Mouse (Mus musculus) cerebellum, postnatal 25 days (tissue): ENCODE data around the gene Fam111a.

Experiments used
- DNase-seq, 2 experiments: peaks; one replicate each; pipeline ENCODE4 v3.0.0; 2021; ENCODE audit warnings: mixed read lengths in 2 of 2

The Fam111a gene

GRCm38 (mm10) chr19:12567011-12567410 is 21.5 kb downstream of the Fam111a start:
- DNase-seq = no peak

GRCm38 (mm10) chr19:12570866-12571265 is 25.3 kb downstream of the Fam111a start:
- DNase-seq = no peak

DNA sequence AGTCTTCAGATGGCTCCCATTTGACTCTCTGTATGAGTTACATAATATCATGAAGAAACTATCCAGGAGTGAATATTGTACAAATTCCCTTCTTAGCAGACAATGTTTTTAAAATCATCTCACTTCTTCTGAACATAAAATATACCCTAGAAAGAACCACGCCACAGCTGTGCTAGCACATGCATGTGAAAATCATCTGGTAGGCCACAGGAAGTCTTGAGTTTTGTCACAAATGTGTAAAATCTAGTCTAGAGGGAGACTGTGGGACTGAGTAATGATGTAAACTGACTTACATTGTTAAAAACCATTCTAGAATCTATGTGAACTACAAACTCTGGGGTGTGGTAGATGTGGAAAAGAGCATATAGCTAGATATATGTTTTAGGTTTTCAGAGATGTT is 26.1 kb downstream of the Fam111a start:
- DNase-seq = no peak

GRCm38 (mm10) chr19:12572614-12573265 is 27.2 kb downstream of the Fam111a start:
- no peak for DNase-seq

DNA sequence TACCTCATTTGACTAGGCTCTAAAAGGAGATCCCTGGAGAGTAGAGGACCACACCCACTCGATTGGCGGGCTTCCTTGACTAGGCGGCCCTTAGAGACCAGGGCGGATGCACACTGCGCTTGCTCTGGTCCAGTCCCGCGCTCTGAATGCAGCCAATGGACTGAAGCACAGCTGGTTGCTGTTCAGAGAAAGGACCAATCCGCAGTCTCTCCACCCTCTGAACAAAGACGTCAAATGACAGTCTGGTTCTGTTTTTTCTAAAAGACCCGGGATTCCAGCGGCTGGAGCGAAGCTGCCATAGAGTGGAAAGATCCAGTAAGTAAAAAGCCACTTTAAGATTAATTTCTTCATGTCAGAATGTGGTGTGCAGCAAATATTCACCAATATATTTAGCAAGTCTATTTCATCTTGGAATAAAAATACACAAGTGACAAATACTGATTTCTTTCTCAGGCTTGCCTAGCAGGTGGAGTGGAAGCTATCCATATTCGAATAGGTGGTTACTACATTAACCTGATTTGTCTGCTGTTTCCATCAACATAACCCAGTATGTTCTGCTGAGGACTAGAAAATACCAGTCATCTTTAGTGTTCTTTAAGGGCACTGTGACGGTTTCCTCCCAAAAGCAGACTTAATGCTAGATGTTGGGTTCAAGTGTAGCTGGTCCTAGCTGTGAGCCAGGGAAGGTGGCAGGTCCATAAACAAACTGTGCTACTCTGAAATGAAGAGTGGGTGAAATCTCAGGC is 27.9 kb downstream of the Fam111a start:
- DNase-seq = peak; percentile 23 to 46

DNA sequence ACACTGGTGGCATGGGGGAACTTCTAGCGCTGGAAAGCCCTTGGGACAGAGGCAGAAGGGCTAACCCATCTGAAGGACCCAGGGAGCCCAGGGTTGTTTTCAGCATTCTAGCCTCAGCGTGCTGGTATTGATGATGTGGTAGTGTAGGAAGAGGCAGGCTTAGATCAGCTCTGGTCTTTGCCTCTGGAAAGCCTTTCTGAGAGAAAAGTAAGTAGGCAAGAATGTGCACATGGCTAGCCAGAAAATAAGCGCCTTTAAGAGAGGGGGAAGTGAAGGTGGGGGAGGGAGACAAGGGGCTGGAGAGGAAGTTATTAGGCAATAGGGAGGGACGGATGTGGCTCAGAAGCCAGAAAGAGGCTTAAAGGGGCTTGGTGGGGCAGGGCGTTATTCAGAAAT is 28.5 kb downstream of the Fam111a start:
- DNase-seq = no peak

GRCm38 (mm10) chr19:12575107-12575506 is 29.6 kb downstream of the Fam111a start:
- DNase-seq = no peak

- no peak for DNase-seq
These were observed 30.0 kb downstream of the Fam111a start for GRCm38 (mm10) chr19:12575514-12575913.

DNA sequence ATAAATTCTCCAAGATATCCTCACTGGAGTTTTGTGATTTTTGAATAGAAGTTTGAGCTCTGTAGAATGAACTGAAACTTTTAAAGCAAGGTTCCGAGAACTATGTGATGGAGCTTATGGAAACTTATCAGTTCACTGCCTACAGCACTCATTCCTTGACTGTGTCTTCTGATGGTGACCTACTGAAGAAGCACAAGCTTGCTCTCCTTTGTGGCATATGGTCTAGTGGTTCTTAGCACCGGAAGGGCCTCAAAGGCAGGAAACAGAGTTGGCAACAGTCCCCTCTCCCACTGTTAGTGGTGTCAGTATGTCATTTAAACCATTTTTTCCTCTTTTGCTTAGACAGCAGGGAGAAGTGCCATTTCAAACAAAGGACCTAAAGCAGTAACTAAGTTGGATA is 31.1 kb downstream of the Fam111a start:
- DNase-seq = no peak

GRCm38 (mm10) chr19:12585310-12585709 is 39.8 kb downstream of the Fam111a start:
- DNase-seq = no peak

DNA sequence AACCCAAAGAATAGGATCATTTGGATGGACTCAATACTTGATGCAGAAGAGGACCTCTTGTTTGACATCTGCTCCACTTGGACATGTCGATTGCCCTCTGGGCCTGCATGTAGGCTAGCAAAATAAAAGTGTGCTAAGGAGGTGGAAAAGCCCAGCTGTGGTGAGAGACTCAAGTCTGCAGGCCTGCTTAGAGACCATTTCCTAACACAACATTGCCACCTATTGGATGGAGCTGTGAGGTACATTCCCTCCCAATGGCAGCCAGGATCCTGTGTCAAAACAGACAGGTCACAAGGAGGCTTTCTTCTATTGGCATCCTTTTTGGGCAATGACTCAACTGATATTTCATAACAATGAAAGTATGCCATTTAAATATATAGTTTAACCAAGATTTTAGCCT is 46.4 kb downstream of the Fam111a start:
- DNase-seq = peak; percentile 61 to 76

DNA sequence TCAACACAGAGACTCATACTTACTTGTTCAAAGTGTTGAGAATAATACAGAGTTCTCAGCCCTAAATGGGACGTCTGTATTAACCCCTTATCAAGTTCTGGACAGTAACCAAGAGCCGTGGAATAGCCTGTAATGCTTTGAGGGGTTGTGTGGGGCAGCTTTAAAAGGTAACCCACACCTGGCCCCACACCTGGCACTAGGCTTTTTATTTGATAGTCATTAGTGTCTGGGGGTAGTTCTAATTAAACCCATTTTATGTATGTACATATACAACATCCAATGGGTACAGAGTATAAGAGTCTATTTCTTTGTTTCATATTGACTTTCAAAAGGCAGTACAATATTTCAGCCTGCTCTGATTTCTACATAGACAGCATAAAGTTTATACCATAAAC is 49.6 kb downstream of the Fam111a start:
- no peak for DNase-seq

- DNase-seq = peak; percentile 64 to 79
These were observed 50.2 kb downstream of the Fam111a start for GRCm38 (mm10) chr19:12595530-12596289.

GRCm38 (mm10) chr19:12596290-12597072 is 50.9 kb downstream of the Fam111a start:
- DNase-seq = peak; percentile 5 to 46

DNA sequence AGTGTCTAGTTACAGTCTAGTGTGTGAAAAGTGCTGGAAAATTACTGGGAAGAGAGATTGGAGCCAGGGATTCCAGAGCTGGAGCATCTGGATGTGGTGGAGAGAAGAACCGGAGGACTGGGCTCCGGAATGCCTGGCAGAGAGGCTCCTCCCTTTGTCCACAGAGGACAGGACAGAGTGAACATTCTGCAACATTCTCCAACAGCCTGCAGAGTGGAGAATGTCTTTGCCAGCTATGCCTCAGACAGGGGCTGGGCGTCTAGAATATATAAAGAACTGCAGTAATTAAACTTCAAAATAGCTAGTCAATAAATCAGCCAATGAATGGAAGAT is 51.5 kb downstream of the Fam111a start:
- DNase-seq = no peak

- DNase-seq = no peak
These were observed 53.1 kb downstream of the Fam111a start for GRCm38 (mm10) chr19:12598674-12599073.

GRCm38 (mm10) chr19:12599674-12600073 is 54.1 kb downstream of the Fam111a start, which contains the start of gene Gm4952:
Gene Gm4952, plus strand, starts transcription at chr19:12599974.
- no peak for DNase-seq

- DNase-seq = no peak
These were observed 55.3 kb downstream of the Fam111a start for GRCm38 (mm10) chr19:12600684-12601480.

- DNase-seq = no peak
These were observed 62.8 kb downstream of the Fam111a start for GRCm38 (mm10) chr19:12608336-12608735.

DNA sequence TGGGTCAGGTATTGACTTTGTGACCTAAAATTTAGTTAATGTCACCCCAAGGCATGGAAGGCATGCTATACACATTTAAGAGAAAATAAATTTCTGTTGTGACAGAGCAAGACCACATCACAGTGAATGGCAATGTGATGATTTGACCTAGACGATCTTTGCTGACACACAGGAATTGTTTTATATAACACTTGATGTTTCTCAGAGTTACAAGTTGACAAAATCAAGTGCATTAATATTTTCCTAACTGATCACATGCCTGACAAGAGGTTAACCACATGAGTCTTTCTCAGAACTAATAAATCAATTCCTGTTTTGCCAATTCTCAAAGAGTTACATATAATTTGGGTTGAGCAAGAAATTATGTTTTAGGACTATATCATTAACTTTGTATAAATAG is 68.1 kb downstream of the Fam111a start:
- DNase-seq = no peak

- DNase-seq = no peak
These were observed 87.6 kb downstream of the Fam111a start, which contains the start of gene Glyat for GRCm38 (mm10) chr19:12633176-12633575. Gene Glyat, plus strand, starts transcription at chr19:12633308.

DNA sequence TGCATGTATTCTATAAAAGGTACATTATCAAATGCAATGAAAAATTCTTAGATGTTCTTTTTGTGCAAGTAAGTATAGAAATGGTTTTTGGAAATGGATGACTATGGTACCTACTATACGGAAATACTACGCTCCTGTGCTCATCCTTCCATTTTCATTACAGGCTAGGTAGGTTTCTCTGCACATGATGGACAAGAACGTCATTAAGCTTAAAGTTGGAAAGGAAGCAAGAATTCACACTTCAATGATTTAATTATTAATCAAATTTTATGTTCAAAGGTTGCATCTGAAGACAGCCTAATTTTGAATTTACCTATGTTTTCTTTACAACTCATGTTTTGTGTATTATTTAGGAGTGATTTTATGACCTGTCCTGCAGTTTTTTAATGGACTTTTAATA is 88.7 kb downstream of the Fam111a start:
- no peak for DNase-seq
